ENCODE assay signal across 7 mouse cellular contexts in genomic region chr1:52596982-52597646, GRCm38 (mm10). TPM values are rescaled to one million over a fixed set of nuclear protein-coding genes. Genes with fewer than 3 reads are reported as not detected.
A peak's percentile ranks its signal among the peaks of the same experiment; 100 is the strongest.
DNase-seq lines count a peak whose midpoint lies in the region.

No protein-coding gene starts in this region.

- intact Hi-C loops in left cerebral cortex, postnatal 14 days (cut with DNase I), result loop anchor here (10.0 kb wide), 1 partner anchor 72 kb away; no protein-coding TSS in a partner anchor

- DNase-seq in ovary, adult 18-20 months (ENCODE audit: low spot score), result peak; percentile 59
- no peak for DNase-seq in ovary, postnatal 10 days (ENCODE audit: low spot score)
- DNase-seq in embryo, embryonic 11 days, result peak; percentile 13
- DNase-seq in heart, postnatal 4 days, result peak; percentile 61
- peak; percentile 43 to 54 for DNase-seq in left cerebral cortex, postnatal 14 days (ENCODE audit: low spot score in 2 of 2)
- DNase-seq in ovary, postnatal 36 days (ENCODE audit: low spot score), result peak; percentile 54
- DNase-seq in T-cell, adult 2 months (ENCODE audit: low spot score), result no peak

RNA-seq across cellular contexts. Expression of gene Nemp2, which starts 33.4 kb away (rescaled TPM):
- total RNA-seq in heart, postnatal 4 days (2021), result 1 to 10 TPM; 4.6 to 4.9 TPM
- 1 to 10 TPM; 3.9 to 5.5 TPM for total RNA-seq in left cerebral cortex, postnatal 14 days (2021)

Comparison
In these comparisons a context has a peak if more than half of its experiments do, and no peak if none do; other contexts are left out.
1. DNase-seq: peak in ovary, adult 18-20 months (single experiment), embryo, embryonic 11 days (single experiment), heart, postnatal 4 days (single experiment), left cerebral cortex, postnatal 14 days (2 of 2) and ovary, postnatal 36 days (single experiment); none in ovary, postnatal 10 days (single experiment) and T-cell, adult 2 months (single experiment).